Mouse (Mus musculus) stomach, postnatal 0 days (tissue): Measurements from ENCODE around the gene Zfp148. TPM values are rescaled to one million over a fixed set of nuclear protein-coding genes. Genes with fewer than 3 reads are reported as not detected.

Experiments
- ATAC-seq: fragments of 200-750 bp; cut with Nextera tagmentation; 2 replicates; pipeline ENCODE4 v1.8.0; 2017; ENCODE audit not compliant: low FRiP score, low TSS enrichment
- DNase-seq: peaks from one replicate; pipeline ENCODE4 v3.0.0-alpha.2; 2016; ENCODE audit warnings: low spot score
- H3K27ac ChIP-seq: fragments of 300-500 bp; sonication (generic); replicated peaks from 2 replicates; pipeline ENCODE4 v1.5.1; 2014; ENCODE audit warnings: mild to moderate bottlenecking, control low read depth
- H3K27me3 ChIP-seq: fragments of 300-500 bp; sonication (generic); 2 replicates; pipeline ENCODE4 v1.6.1; 2014; ENCODE audit warnings: low read length; ENCODE audit not compliant: control insufficient read depth, insufficient read depth
- H3K36me3 ChIP-seq: fragments of 300-500 bp; sonication (generic); 2 replicates; pipeline ENCODE4 v1.6.1; 2014; ENCODE audit warnings: low read length, mixed read lengths; ENCODE audit not compliant: control insufficient read depth, insufficient read depth
- H3K4me1 ChIP-seq: fragments of 300-500 bp; sonication (generic); replicated peaks from 2 replicates; pipeline ENCODE4 v1.6.1; 2014; ENCODE audit warnings: antibody characterized with exemption; ENCODE audit not compliant: control insufficient read depth, insufficient read depth
- H3K4me2 ChIP-seq: fragments of 300-500 bp; sonication (generic); replicated peaks from 2 replicates; pipeline ENCODE4 v1.6.1; 2014; ENCODE audit warnings: low read depth, mild to moderate bottlenecking, control low read depth, moderate library complexity
- H3K4me3 ChIP-seq: fragments of 300-500 bp; sonication (generic); 2 replicates; pipeline ENCODE4 v1.5.1; 2014; ENCODE audit warnings: low read depth, low read length, control low read depth
- H3K9ac ChIP-seq: fragments of 300-500 bp; sonication (generic); 2 replicates; pipeline ENCODE4 v1.6.1; 2014; ENCODE audit warnings: mild to moderate bottlenecking, low read length, control low read depth, mixed read lengths
- H3K9me3 ChIP-seq: fragments of 300-500 bp; sonication (generic); 2 replicates; pipeline ENCODE4 v1.6.1; 2016; ENCODE audit warnings: low read length; ENCODE audit not compliant: control insufficient read depth
- CTCF ChIP-seq: IDR thresholded peaks from 2 replicates; pipeline ENCODE4 v1.5.1; 2016; ENCODE audit warnings: antibody characterized with exemption, low read depth, mild to moderate bottlenecking, moderate library complexity
- EP300 ChIP-seq: optimal IDR thresholded peaks from 2 replicates; pipeline ENCODE3; 2016; ENCODE audit warnings: antibody characterized with exemption
- WGBS: fragments of 180-500 bp; shearing (Covaris S2); extraction: QIAGEN DNeasy Blood & Tissue Kit; methylation state at CpG from one replicate; pipeline ENCODE4 v1.1.7; 2014; 5-methylcytosine and 5-hydroxymethylcytosine counted together
- polyA plus RNA-seq: library from polyadenylated mRNA; unstranded; fragments of >200 nt; fragmentation: Nextera tagmentation; extraction: Ambion mirVana; gene quantifications from 2 replicates; pipeline ENCODE4 v1.2.1, GENCODE M21; 2015

The Zfp148 gene
- polyA plus RNA-seq, 1 experiment from 2014 or later = 25.1 TPM

DNA sequence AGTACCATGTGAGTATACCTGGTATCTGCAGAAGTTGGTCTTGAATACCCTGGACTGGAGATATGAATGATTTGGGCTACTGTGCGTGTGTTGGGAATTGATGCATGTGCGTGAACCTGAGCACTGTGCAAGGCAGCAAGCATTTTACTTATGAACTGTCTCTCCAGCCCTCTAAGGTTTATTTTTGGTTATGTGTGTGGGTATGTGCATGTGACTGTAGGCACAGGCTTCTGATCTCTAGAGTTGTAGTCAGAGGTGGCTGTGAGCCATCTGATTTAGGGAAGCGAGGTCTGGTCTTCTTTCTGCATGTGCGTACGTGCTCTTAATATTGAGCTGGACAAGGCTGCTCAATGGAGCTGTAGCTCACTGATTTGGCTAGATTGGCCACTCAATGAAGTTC is 33.6 kb downstream of the Zfp148 start:
- Histone ChIP-seq H3K4me2 (no peak overlapping the region), H3K36me3 (no peaks in the 10 kb centered on the region), H3K9me3 (no peaks in the 10 kb centered on the region), H3K9ac (no peak overlapping the region), H3K27ac (no peak overlapping the region), H3K4me3 (no peak overlapping the region), H3K4me1 (peaks cover 3% of the 10 kb centered on the region; the same call in 1 of the 2 replicates), H3K27me3 (no peaks in the 10 kb centered on the region)
- TF ChIP-seq EP300 (no peak), CTCF (no peak)
- WGBS = 71% methylated on average over 5 of the region's 5 CpGs
- DNase-seq (no peak), ATAC-seq (no peak)

- Histone ChIP-seq H3K27ac (no peak overlapping the region), H3K9ac (no peak overlapping the region), H3K9me3 (no peaks in the 10 kb centered on the region), H3K4me3 (no peak overlapping the region), H3K4me1 (0 out of 2 replicates have a peak, but pooled peaks cover 3% of the 10 kb centered on the region), H3K27me3 (no peaks in the 10 kb centered on the region), H3K36me3 (no peaks in the 10 kb centered on the region), H3K4me2 (no peak overlapping the region)
- WGBS = 46% methylated on average over 5 of the region's 5 CpGs
- no peak for TF ChIP-seq CTCF
- TF ChIP-seq EP300 = no peak
- DNase-seq = no peak
- ATAC-seq = peak; percentile 51; the same call in 1 of the 2 replicates
These were observed 35.0 kb downstream of the Zfp148 start for GRCm38 (mm10) chr16:33415607-33416006.

DNA sequence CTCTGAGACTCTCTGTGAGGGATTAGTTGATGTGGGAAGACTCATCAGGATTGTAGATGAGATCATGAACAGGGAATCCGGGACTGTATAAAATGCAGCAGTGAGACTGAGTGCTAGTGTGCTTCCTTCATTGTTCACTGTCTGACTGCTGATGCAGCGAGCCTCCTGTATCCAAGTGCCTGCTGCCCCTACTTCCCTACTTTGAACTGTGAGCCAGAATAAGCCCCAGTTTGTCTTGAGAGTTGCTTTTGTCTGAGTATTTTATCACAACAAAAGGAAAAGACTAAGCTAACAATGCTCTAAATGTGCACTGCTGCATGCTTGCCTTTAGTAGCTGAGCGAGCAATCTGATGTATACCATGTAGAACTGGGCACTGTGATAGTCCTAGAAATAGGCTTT is 47.7 kb downstream of the Zfp148 start:
- ATAC-seq (no peak), DNase-seq (no peak)
- Histone ChIP-seq H3K9ac (no peak overlapping the region), H3K9me3 (no peaks in the 10 kb centered on the region), H3K27me3 (no peaks in the 10 kb centered on the region), H3K4me2 (no peak overlapping the region), H3K4me1 (no peaks in the 10 kb centered on the region), H3K36me3 (peaks cover 6% of the 10 kb centered on the region), H3K27ac (no peak overlapping the region), H3K4me3 (no peak overlapping the region)
- no peak for TF ChIP-seq CTCF
- no peak for TF ChIP-seq EP300
- WGBS = 71% methylated on average over 3 of the region's 3 CpGs

GRCm38 (mm10) chr16:33431660-33432059 is 51.0 kb downstream of the Zfp148 start:
- H3K4me3 ChIP-seq = no peak overlapping the region
- WGBS = 88% methylated on average over 2 of the region's 2 CpGs
- no peak overlapping the region for H3K9ac ChIP-seq
- no peak overlapping the region for H3K27ac ChIP-seq
- no peaks in the 10 kb centered on the region for H3K4me1 ChIP-seq
- no peaks in the 10 kb centered on the region for H3K9me3 ChIP-seq
- H3K27me3 ChIP-seq = no peaks in the 10 kb centered on the region
- no peak overlapping the region for H3K4me2 ChIP-seq
- ATAC-seq (no peak), DNase-seq (no peak)
- peaks cover 13% of the 10 kb centered on the region for H3K36me3 ChIP-seq
- TF ChIP-seq CTCF = no peak
- no peak for TF ChIP-seq EP300

- H3K4me1 ChIP-seq = no peaks in the 10 kb centered on the region
- no peaks in the 10 kb centered on the region for H3K9me3 ChIP-seq
- WGBS = 76% methylated on average over 6 of the region's 6 CpGs
- H3K9ac ChIP-seq = no peak overlapping the region
- H3K36me3 ChIP-seq = no peaks in the 10 kb centered on the region; the same call in 1 of the 2 replicates
- ATAC-seq (no peak), DNase-seq (no peak)
- TF ChIP-seq EP300 (no peak), CTCF (no peak)
- no peak overlapping the region for H3K4me3 ChIP-seq
- H3K27ac ChIP-seq = no peak overlapping the region
- H3K4me2 ChIP-seq = no peak overlapping the region
- no peaks in the 10 kb centered on the region for H3K27me3 ChIP-seq
These were observed 60.4 kb downstream of the Zfp148 start for GRCm38 (mm10) chr16:33441065-33441464.

DNA sequence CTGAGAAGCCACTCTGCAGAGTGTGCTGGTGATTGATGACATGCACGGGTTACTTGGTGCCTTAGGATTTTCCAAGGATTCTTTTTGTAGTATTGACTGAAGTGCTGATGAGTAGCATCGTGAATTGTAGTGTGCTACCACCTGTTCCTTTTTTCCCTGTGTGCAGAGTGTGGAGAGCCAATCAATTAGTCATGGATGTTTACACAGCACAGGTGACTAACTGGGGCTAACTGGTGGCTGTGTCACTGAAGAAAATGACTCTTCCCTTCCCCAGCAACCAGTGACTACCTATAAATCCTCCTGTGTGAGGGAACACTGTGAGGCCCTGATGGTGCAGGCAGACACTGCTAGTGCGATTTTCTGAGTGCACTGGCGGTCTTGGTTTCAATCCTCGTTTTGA is 66.2 kb downstream of the Zfp148 start:
- DNase-seq = peak; percentile 29
- H3K27me3 ChIP-seq = no peaks in the 10 kb centered on the region
- TF ChIP-seq CTCF (no peak), EP300 (no peak)
- no peak overlapping the region for H3K4me2 ChIP-seq
- H3K9ac ChIP-seq = no peak overlapping the region
- H3K36me3 ChIP-seq = no peaks in the 10 kb centered on the region
- ATAC-seq = peak; percentile 96
- H3K27ac ChIP-seq = no peak overlapping the region
- 0 out of 2 replicates have a peak, but pooled peaks cover 2% of the 10 kb centered on the region for H3K4me1 ChIP-seq
- no peak overlapping the region for H3K4me3 ChIP-seq
- 43% methylated on average over 5 of the region's 5 CpGs for WGBS
- no peaks in the 10 kb centered on the region for H3K9me3 ChIP-seq
